Mouse (Mus musculus): ENCODE measurements around the gene Olfr725.

Gene Olfr725

GRCm38 (mm10) chr14:50040275-50040674 lies at the start of gene Olfr725:
Gene Olfr725, minus strand, starts transcription at chr14:50040375.
- DNase-seq (ENCODE audit: low spot score): no peak

- DNase-seq (ENCODE audit: low spot score): no peak
Measured at GRCm38 (mm10) chr14:50062733-50063104, 22.5 kb upstream of the Olfr725 start.

GRCm38 (mm10) chr14:50061955-50062732 lies 22.0 kb upstream of the Olfr725 start:
- DNase-seq (ENCODE audit: low spot score): peak; percentile 50

- no peak for DNase-seq (ENCODE audit: low spot score)
Measured at GRCm38 (mm10) chr14:50061590-50061954, 21.4 kb upstream of the Olfr725 start.

GRCm38 (mm10) chr14:50061179-50061578 lies 21.0 kb upstream of the Olfr725 start:
- no peak for DNase-seq (ENCODE audit: low spot score)

GRCm38 (mm10) chr14:50032041-50032440 lies 8.1 kb downstream of the Olfr725 start:
- no peak for DNase-seq (ENCODE audit: low spot score)

- DNase-seq (ENCODE audit: low spot score): no peak
Measured at GRCm38 (mm10) chr14:50031356-50031755, 8.8 kb downstream of the Olfr725 start.

GRCm38 (mm10) chr14:50026371-50026770 lies 13.8 kb downstream of the Olfr725 start:
- DNase-seq (ENCODE audit: low spot score): no peak
